Mouse (Mus musculus) layer of hippocampus, adult 11-12 months (tissue): ENCODE measurements around the gene Bckdha.

ENCODE experiments used
- DNase-seq: peaks from one replicate; pipeline ENCODE4 v3.0.0; 2022; ENCODE audit warnings: low spot score

Gene Bckdha

GRCm38 (mm10) chr7:25611501-25611900 lies 47.3 kb downstream of the Bckdha start:
- no peak for DNase-seq

DNA sequence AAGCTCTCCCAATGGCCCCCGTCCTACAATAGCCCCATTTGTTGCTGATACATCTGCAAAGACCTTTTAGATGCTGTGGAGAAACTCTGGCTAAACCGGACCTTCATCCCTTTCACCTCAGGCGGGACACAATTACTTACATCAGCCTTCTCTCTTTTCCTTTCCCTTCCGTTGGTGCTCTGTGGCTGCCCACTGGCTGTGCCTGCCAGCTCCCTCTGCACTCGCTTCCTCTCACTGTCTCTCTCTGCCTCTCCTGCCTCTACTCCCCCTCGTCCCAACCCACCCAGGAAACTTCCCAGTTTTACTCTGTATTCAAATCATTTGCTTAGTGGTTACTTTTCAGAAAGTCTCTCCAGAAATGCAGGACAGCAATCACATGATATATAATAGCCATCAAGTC lies 48.7 kb downstream of the Bckdha start:
- no peak for DNase-seq

GRCm38 (mm10) chr7:25607196-25607595 lies 51.6 kb downstream of the Bckdha start:
- no peak for DNase-seq

- no peak for DNase-seq
Observed at GRCm38 (mm10) chr7:25606625-25607063, 52.1 kb downstream of the Bckdha start.

GRCm38 (mm10) chr7:25601346-25601745 lies 57.4 kb downstream of the Bckdha start:
- DNase-seq: no peak

- no peak for DNase-seq
Observed at GRCm38 (mm10) chr7:25600666-25601065, 58.1 kb downstream of the Bckdha start.

GRCm38 (mm10) chr7:25599663-25600062 lies 59.1 kb downstream of the Bckdha start:
- peak; percentile 84 for DNase-seq

GRCm38 (mm10) chr7:25593859-25594258 lies 64.9 kb downstream of the Bckdha start:
- no peak for DNase-seq

- DNase-seq: no peak
Observed at GRCm38 (mm10) chr7:25591226-25591625, 67.6 kb downstream of the Bckdha start.

GRCm38 (mm10) chr7:25585351-25586204 lies 73.2 kb downstream of the Bckdha start:
- no peak for DNase-seq

DNA sequence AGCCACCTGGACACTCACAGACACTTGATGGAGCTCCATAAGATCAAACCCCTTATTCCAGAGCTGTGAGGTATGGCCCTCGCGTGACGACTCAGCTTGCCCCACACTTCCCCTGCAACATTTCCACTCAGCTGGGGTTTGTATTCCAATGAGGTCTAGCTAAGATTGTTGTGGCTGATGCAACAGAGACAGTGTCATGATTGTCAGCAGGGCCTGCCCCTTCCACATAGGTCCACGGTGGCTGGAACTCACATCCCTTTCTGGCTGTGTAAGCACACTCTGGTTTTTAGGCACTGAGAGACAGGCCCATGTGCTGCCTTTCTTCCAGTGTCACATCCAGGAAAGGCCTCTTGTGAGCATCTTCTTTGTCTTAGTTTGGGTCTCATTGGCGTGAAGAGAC lies 74.1 kb downstream of the Bckdha start:
- DNase-seq: no peak

DNA sequence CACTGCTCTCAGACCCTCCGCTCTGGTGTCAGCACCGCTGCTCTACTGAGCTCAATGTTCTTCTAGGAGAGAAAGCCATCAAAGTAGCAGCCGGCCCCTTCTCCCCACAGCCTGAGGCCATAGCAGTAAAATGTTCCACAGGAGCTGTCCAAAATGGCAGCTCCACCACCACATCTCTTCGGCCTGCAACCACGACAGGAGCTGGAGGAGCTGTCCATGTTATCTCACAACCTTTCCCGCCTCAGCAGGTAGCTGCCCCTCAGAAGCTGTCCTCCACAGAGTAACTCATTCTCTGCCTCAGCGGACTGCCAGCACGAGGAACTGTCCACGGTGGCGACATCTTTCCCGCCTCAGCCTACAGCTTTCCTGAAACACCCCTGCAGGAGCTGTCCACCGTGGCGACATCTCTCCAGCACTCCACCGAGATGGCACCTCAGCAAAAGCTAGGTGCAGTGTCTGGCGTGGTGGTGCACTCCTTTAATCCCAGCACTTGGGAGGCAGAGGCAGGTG lies 76.4 kb downstream of the Bckdha start:
- DNase-seq: no peak
